Mouse (Mus musculus): ENCODE data around the gene Tmem150a.

The Tmem150a gene

GRCm38 (mm10) chr6:72352636-72353405, 2.4 kb upstream of the Tmem150a start:
- DNase-seq (ENCODE audit: low spot score), result no peak

DNA sequence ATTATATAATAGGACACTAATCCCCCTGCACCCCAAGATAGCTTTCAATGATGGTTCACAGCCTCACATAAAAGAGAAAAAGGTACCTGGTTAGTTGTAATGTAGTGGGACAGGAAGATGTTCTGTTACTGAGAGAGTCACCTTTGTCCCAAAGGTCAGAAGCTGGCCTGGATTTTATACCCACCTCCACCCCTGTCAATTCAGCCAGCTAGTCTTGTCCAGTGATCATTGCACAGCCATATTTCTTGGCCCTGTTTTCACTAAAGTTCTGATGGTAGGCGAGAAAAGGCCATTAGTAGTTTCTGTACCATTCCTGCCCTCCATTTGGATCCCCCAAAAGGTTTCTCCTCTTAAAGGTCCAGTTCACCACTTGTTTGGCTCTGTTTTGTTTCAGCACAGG, 1.2 kb upstream of the Tmem150a start:
- DNase-seq (ENCODE audit: low spot score), result no peak

DNA sequence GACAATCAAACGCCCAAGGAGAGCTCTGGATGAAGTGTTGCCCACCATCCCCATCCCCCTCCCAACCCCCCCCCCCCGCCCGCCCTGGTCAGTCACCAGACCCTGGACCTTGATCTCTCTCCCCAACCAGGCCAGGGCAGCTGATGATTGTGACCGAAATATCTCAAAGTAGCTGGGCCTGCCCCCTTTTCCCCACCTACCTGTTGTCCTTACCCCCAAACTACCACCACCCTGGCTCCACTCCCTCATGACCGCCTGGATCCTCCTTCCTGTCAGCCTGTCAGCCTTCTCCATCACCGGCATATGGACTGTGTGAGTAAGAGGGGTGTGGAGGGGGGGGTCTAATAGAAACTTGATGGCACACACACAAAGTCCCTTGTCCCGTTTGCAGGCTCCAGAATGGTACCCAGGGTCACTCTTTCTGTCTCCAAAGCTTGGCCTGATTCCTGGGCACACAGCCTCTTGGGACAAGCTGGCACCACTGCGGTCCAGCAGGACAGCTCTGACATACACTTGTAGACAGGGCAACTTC, 820 bp downstream of the Tmem150a start:
- DNase-seq (ENCODE audit: low spot score), result no peak

DNA sequence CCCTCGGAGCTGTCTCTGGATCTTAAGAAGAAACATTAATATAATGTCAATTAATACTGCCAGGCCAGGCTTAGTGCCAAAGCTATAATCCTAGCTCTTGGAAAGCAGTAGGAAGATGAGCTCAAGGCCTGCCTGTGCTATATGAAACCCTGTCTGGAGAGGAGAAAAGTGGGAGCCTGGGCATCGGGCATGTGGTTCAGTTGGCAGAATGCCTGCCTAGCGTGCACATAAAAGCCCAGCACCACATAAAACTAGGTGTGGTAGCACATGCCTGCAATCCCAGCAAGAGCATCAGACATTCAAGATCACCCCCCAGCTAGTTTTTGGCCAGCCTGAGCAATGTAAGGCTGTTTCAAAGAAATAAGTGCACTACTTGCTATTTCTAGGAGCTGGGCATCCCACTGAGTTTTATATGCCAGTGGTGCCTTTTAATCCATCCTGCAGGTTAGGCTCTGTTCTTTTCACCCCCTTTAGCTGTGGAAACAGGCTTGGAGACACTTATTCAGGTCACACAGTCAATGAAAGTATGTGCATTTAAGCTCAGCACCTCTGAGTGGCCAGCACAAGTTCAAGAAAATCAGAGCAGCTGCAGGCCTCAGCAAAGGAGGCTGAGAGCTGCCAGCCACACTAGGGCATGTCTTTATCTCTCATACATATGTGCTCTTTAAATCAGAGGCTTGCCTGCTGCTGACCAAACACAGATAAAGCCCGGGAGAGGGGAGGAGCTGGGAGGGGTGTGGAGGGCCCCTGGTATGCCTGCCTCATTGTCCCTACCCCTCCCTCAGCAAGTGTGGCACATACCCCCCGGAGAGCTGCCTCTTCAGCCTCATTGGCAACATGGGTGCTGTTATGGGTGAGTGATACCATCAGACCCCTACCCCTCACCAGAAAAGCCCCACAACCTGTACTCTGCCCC, 2.2 kb downstream of the Tmem150a start:
- DNase-seq (ENCODE audit: low spot score), result no peak

- DNase-seq (ENCODE audit: low spot score), result no peak
These were observed 3.0 kb downstream of the Tmem150a start for GRCm38 (mm10) chr6:72358086-72358764.

GRCm38 (mm10) chr6:72359343-72359742, 4.1 kb downstream of the Tmem150a start:
- no peak for DNase-seq (ENCODE audit: low spot score)

- no peak for DNase-seq (ENCODE audit: low spot score)
These were observed 4.8 kb downstream of the Tmem150a start for GRCm38 (mm10) chr6:72359891-72360598.

- DNase-seq (ENCODE audit: low spot score), result no peak
These were observed 5.3 kb downstream of the Tmem150a start for GRCm38 (mm10) chr6:72360599-72360935.

DNA sequence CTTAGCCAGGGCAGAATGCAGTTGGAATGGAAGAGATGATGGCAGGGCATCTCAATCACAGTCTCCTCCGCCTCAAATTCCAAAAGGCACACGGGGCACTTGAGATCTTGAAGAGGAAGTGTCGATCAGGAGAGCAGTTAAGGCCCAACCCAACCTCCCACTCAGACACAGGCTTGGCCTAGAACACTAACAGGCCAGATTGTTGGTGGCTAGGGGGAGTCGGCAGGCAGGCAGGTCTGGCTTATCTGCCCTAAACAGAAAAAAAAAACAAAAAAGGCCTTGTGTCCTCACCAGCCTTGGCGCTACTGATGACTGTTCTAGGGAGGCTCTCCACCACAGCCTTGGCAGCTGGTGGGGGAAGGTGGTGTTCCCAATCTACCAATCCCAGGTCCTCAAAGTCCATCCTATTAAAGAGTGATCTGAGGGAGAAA, 5.9 kb downstream of the Tmem150a start:
- no peak for DNase-seq (ENCODE audit: low spot score)

DNA sequence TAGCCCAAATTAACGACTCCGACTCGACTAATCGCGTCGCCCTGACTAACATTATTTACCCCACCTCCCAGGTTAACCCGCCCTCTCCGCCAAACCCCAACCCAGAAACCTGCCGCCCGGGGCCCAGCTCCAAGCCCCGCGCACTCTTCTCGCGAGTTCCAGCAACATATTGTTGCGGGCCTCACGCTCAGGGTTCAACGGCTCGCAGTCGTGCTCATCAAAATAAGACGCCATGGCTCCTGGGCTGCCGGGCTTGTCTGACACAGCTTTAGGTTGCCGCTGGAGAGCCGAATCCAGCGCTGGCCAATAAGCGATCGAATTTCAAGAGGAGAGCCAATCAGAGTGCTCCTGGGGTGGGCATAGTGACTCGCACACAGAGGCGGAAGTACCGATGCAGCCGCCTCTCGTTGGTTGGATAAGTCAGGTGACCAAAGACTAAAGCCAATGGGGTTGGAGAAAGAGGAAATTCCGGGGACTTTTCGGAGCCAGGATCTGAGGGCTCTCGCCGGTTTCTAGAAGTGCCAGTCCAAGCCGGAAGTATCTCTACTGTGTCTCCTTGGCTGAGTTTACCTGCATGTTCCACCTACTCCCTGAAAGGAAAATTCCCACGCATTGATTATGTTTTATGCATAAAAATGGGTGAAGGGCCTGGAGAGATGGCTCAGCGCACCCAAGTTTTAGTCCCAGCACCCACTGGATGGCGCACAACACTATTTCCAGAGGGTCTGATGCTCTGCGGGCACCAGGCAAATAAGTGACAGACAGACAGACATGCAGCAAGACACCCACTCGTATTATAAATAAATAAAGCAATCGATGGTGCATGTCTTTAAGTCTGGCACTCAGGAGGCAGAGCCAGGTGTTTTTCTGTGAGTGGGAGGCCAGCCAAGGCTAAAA, 7.1 kb downstream of the Tmem150a start:
- peak; percentile 93 for DNase-seq (ENCODE audit: low spot score)

- DNase-seq (ENCODE audit: low spot score), result no peak
These were observed 8.8 kb downstream of the Tmem150a start for GRCm38 (mm10) chr6:72364009-72364408.

GRCm38 (mm10) chr6:72364985-72365384, 9.7 kb downstream of the Tmem150a start:
- DNase-seq (ENCODE audit: low spot score), result no peak

- no peak for DNase-seq (ENCODE audit: low spot score)
These were observed 11.1 kb downstream of the Tmem150a start for GRCm38 (mm10) chr6:72366304-72366703.

DNA sequence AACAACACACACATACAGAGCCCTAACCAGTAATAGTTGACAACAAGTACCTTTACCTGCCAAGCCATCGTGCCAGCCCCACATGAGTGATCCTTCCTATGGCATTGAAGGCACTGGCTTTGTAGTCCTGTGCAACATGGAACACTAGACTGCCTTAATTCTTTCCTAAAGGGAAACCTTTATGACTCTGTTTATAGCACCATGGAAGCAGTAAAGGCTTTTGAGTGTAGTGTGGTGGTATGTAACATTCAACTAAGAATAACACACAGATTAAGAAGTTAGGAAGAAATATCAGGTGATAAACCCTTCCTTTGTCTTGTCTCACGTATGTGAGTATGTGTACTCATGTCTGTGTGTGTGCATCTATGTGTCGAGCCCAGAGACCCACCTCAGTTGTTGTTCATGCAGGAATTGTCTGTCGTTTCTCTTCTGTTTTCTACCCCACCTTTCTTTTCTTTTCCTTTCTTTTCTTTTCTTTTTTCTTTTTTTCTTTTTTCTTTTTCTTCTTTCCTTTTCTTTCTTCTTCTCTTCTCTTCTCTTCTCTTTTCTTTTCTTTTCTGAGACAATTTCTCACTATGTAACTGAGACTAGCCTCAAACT, 11.7 kb downstream of the Tmem150a start, which contains the start of gene Rnf181:
Rnf181 (minus strand) TSS at position 113 of the 600 bp plus-strand sequence.
- no peak for DNase-seq (ENCODE audit: low spot score)

- DNase-seq (ENCODE audit: low spot score), result no peak
These were observed 12.3 kb downstream of the Tmem150a start for GRCm38 (mm10) chr6:72367460-72367974.

DNA sequence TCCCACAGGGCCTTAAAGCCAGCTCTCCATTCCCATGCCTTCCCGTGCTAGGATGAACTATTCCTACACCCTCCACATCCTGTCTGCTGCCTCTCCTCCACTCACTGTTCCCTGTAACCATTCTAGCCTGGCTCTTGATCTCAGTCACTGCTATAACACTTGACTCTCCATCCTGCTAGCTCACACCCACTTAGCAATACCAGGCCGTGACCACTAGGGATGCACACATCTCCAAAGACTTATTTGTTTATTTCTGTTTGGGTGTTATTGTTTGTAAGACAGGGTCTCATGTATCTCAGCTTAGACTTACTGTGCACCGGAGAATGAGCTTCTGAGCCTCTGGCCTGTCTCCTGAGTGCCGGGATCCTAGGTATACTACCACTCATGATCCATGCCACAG, 14.3 kb downstream of the Tmem150a start:
- no peak for DNase-seq (ENCODE audit: low spot score)

DNA sequence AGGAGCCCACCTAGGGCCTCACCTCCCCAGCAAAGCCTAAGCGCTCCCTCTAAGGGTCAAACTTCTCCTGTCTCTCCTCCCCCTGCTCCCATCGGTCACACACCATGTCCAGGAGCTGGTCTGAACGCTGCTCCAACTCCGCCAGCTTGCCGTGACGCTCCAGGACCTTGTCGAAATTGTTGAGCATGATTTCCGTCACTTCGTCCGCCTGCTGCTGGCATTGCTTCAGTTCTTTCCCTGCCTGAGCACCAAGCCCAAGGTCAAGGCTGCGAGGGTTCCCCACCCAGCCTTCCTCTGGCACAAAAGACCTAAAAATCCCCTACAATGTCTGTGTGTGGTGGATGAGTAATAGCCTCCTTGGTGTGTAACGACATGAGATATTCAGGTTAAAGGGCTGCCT, 14.8 kb downstream of the Tmem150a start:
- DNase-seq (ENCODE audit: low spot score), result no peak

DNA sequence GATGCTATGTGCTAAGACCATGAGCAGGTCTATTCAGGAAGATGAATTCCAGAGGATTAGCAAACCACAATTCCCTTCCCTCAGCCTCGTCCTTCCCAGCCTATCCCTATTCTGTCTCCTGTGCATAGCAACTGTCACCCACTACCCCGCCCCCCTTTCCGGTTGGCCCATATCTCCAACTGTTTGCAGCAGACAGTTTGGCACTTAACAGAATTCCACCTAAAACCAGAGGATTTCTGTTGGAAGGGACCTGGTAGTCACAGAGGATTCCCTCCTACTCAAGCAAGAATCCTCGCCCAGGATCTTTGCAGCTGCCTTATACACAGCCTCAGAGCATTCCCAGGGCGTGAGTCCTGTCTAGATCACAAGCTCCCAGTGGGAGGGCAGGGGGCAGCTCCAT, 15.9 kb downstream of the Tmem150a start:
- peak; percentile 44 for DNase-seq (ENCODE audit: low spot score)

DNA sequence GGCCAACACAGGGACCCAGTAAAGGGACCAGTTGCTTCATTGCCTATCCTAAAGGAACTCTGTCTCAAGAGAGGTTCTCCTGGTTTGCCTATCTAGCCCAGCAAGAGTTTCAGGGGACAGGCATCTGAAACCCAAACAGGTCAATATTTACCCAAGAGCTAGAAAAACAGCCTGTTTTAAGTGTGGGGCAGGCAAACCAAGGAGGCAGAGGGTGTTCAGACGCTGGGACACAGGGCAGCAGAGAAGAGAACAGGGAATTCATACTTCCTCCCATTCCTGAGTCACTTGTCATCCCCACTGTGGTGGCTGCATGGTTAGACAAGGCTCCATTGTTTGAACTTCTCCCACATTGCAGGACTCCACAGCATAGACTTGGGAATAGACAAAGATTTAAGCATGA, 16.3 kb downstream of the Tmem150a start:
- no peak for DNase-seq (ENCODE audit: low spot score)

DNA sequence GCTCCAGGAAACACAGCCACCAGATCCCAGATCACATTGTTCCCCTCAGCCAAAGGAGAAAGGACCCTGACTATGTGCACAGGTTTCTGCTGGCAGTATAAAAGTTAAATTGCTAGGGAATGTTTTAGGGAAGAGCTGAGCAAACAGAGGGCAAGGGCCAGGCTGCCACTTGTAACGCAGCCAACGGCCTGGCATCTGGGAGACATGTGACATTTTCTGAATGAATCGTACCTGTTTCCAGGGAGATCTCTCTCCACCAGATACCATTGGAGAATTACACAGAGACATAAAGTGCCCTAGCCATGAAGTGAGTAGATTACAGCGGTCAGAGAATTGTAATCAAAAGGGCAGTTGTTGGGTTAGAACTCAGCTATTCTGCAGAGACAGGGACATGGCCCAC, 17.9 kb downstream of the Tmem150a start:
- no peak for DNase-seq (ENCODE audit: low spot score)

Measured in urinary bladder, postnatal 14 days (tissue).